Mouse (Mus musculus): ENCODE data around the gene Myo16.

DNA sequence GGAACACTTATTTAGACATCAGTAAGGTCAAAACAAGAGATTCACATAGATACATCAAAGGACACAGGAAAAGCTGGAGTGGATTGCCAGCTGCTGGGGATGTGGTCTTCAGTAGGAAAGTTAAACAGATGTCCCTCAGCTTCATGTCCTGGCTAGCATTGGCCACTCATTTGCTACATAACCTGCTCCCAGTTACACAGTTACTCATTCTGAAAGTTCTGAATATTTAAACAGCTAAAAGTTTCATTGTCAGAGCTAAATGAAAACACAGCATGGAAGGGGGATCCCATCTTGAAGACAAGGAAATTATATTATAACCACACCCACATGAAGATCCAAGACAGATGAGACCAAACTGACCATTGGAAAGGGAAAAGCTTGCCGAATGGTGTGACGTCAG, 156.8 kb downstream of the Myo16 start:
- TF ChIP-seq CTCF (IDR thresholded peaks at IDR 0.05; ENCODE audit: low read depth) = no peak
- no peak for TF ChIP-seq EP300 (IDR thresholded peaks at IDR 0.05; ENCODE audit: low read depth)
